Mouse (Mus musculus): ENCODE measurements around the gene Cd300ld4.

DNA sequence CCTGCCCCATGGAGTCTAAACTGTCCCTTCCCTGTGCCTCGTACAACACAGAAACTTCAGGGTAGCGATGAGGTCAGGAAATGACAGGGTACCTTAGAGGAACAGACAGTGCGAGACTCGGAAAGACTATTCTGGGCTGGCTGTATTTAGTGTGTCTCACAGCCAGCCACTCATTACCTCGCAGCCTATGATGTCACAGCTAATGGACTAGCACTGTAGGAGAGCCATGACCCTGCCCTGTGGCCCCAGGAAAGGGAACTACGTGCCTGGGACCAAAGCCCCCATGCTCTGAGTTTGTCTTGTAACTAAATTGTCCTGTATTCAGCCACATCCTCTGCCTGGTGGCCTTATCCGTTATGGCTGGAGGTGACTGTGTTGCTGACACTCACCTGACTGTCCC lies 48.6 kb upstream of the Cd300ld4 start:
- TF ChIP-seq CTCF (IDR thresholded peaks at IDR 0.05; ENCODE audit: borderline replicate concordance, insufficient read depth, low read length) (no peak), POLR2A (IDR thresholded peaks at IDR 0.05; ENCODE audit: low read depth, low read length) (no peak)

Measured in embryonic fibroblast, embryonic 13.5 days (primary cell).